Mouse (Mus musculus): ENCODE measurements at regions not wholly inside any gene's neighbourhood (a gene's known extent, or its start where the extent isn't known, plus 50 kb on each side); places are given as distances from the start of the nearest gene placed in this dataset.
A peak's percentile ranks its signal among the peaks of the same experiment; 100 is the strongest.

GRCm38 (mm10) chr1:159034952-159035351, 54.7 kb upstream of the Pappa2 start:
- peak; percentile 12 for DNase-seq

- DNase-seq, result no peak
These were observed 56.1 kb upstream of the Pappa2 start for GRCm38 (mm10) chr1:159036371-159036770.

GRCm38 (mm10) chr1:159045870-159046385, 65.6 kb upstream of the Pappa2 start:
- DNase-seq, result no peak

GRCm38 (mm10) chr1:159065024-159065423, 84.7 kb upstream of the Pappa2 start:
- no peak for DNase-seq

GRCm38 (mm10) chr1:159099205-159099604, 118.9 kb upstream of the Pappa2 start:
- no peak for DNase-seq

- no peak for DNase-seq
These were observed 109.9 kb upstream of the Cop1 start for GRCm38 (mm10) chr1:159122201-159122600.

- DNase-seq, result no peak
These were observed 107.2 kb upstream of the Cop1 start for GRCm38 (mm10) chr1:159124874-159125273.

- DNase-seq, result peak; percentile 73
These were observed 96.8 kb upstream of the Cop1 start for GRCm38 (mm10) chr1:159135301-159135700.

GRCm38 (mm10) chr1:159147788-159148497, 84.2 kb upstream of the Cop1 start:
- no peak for DNase-seq

- DNase-seq, result no peak
These were observed 83.5 kb upstream of the Cop1 start for GRCm38 (mm10) chr1:159148498-159149187.

GRCm38 (mm10) chr1:159149207-159149606, 82.9 kb upstream of the Cop1 start:
- DNase-seq, result no peak

GRCm38 (mm10) chr1:159149721-159150120, 82.4 kb upstream of the Cop1 start:
- DNase-seq, result no peak

GRCm38 (mm10) chr1:159150351-159150750, 81.8 kb upstream of the Cop1 start:
- no peak for DNase-seq

- no peak for DNase-seq
These were observed 75.7 kb upstream of the Cop1 start for GRCm38 (mm10) chr1:159156428-159156827.

GRCm38 (mm10) chr1:159160035-159160960, 71.8 kb upstream of the Cop1 start:
- DNase-seq, result no peak

GRCm38 (mm10) chr1:159163113-159163885, 68.8 kb upstream of the Cop1 start:
- DNase-seq, result no peak

GRCm38 (mm10) chr1:159182031-159182430, 50.1 kb upstream of the Cop1 start:
- no peak for DNase-seq
